Mouse (Mus musculus) E14TG2a.4 (cell line): ENCODE measurements at regions not wholly inside any gene's neighbourhood (a gene's known extent, or its start where the extent isn't known, plus 50 kb on each side); places are given as distances from the start of the nearest gene placed in this dataset.

Source experiments
- CTCF ChIP-seq: conservative IDR thresholded peaks from 2 replicates; pipeline ENCODE4 v1.5.1; 2014; ENCODE audit warnings: low read length
- POU5F1 ChIP-seq: IDR thresholded peaks from 2 replicates; pipeline ENCODE4 v1.6.1; 2014; ENCODE audit warnings: low read length, borderline replicate concordance

GRCm38 (mm10) chr15:7750441-7750840 lies 60.2 kb upstream of the Gdnf start:
- TF ChIP-seq CTCF (no peak), POU5F1 (no peak)
